Mouse (Mus musculus): ENCODE data around the gene Ccdc125.

DNA sequence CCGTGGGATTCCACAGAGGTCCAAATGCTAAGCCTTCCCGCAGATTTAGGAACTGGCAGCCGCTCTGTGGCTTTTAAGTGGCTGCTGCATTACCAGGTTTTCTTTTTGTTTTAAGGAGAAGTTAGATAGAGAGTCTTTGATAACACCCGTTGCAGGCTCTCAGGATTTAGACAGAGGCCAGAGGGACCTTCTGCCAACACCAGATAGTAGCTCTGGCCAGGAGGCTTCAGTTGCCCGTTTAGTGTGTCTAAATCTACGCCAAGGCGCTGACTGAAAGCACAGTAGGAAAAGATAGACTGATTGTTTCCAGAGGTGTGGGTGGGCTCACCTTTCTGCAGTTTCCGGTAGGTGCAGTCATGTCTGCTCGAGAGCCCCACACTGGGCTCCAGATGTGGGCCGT lies 55.7 kb downstream of the Ccdc125 start:
- TF ChIP-seq CTCF (IDR thresholded peaks at IDR 0.05) (no peak), POLR2A (IDR thresholded peaks at IDR 0.05; ENCODE audit: insufficient read depth, low read depth, low read length) (no peak)

All from heart, adult 2 months (tissue).